Mouse (Mus musculus) layer of hippocampus, adult 18-20 months (tissue): ENCODE data around the gene Hyal2. TPM values are rescaled to one million over a fixed set of nuclear protein-coding genes. Genes with fewer than 3 reads are reported as not detected.

Experiments used
- DNase-seq, 2 experiments: peaks; one replicate each; pipeline ENCODE4 v3.0.0; 2022; ENCODE audit warnings: low spot score in 2 of 2
- total RNA-seq, 2 experiments: library from RNA; stranded (reverse); gene quantifications; 2 replicates each; pipeline ENCODE4 v1.2.3; 2021

The Hyal2 gene
- total RNA-seq, 2 experiments from 2014 or later, result 15.8 to 16.6 TPM

DNA sequence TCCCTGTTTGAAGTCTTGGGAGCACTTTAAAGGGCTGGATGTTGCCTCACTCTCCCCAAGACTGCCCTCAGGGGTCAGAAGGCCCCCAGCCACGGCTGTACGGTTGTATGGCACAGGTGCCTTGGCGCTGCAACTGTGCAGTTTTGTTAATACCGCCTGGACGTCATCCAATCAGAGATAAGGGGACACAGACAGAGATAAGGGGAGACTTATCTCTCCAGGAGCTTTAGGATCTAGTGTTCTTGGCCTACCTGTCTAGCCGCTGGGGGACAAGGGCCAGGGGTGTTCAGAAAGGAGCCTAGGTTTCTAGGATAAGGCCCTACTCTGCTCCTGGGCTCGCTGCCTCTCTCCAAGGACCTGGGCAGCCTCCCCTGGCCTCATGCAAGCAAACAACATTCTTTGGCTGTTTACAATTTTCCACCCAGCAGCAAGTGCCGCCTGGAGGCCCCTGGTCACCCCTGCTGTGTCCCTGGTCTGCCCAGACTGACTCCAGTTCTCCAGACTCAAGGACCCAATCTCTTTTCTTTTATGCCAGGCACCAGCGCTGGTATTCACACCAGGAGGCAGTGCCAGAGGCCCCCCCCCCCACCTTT, 40.0 kb downstream of the Hyal2 start:
- no peak for DNase-seq

DNA sequence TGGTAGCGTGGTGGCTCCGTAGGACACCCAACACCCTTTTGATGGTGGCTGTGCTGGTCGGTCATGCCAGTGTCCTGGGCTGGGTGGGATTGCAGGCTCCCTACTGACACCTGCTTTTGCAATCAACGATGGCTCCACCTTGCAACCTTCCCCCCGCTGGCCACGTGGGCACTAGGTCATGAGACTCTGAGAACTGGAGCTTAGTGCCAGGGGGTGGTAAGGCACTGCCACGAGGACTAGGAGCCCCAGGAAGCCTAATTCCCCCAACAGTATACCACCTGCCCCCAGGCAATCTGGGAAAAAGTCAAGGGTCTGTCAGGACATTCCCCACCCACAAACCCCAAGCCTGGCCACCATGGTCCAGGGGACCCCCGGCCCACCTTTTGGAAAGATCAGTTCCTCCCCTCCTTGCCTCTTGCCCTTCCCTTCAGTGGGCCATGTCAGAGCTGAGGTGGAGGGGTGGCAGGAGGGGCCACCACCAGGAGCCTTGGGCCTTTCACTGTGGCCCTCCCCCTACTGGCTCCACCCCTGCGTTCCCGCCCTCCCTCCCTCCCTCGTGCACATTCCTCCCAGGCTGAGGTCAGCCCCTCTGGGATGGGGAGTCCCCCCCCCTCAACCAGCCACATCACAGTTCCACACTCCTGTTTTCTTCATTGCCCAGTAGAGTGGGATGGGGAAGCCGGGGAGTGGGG, 41.1 kb downstream of the Hyal2 start, which contains the start of gene Sema3b:
Gene Sema3b (minus strand): TSS at position 489 of the 692 bp plus-strand sequence.
- DNase-seq, result no peak

DNA sequence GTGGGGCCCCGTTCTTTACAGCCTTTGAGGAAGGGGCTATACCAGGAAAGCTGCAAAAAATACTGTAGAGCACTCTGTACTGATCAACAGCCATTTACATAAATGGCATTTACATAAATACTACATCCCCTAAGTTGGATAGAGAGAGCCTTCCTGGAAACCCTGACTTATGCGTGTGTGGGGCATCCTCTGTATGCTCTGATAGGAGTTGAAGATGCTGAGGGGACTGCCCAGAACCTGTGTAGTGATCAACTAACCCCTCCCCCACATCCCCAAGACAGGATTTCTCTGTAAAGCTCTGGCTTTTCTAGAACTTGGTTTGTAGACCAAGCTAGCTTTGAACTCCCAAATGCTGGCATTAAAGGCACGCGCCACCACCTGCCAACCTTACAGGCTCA, 41.7 kb downstream of the Hyal2 start:
- no peak for DNase-seq

DNA sequence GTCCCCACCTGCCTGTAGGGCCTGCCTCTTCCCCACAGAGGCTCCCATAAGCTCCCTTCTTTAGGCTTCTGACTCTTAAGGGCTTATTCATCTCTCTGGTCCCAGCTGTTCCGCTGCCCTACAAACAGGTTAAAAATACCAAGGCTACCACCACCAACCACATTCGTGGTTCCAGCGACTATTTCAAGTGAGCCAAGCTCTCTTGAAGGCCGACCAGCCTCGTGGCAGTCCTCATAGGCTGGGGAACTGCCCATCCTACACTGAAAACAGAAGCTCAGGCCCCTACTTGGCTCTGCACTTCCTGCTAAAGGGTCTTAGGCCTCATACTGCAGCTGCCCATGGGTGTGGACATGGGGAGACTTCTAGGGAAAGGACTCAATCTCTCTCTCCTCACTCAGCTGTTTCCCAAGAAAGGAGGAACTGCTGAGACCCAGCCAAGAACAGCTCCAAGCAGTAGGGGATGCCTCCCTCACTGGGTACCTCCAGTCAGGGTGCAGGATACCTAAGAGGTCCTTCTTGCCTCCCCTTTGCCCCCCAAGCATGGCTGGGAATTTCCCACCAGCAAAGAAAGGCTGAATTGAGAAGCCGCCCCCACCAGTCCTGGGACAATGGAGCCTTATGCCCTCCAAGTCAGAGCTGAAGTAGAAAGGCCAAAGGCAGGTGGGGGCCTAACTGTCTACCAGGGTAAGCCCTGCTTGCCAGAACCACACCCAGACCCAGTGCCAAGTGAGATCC, 43.9 kb downstream of the Hyal2 start:
- no peak for DNase-seq

DNA sequence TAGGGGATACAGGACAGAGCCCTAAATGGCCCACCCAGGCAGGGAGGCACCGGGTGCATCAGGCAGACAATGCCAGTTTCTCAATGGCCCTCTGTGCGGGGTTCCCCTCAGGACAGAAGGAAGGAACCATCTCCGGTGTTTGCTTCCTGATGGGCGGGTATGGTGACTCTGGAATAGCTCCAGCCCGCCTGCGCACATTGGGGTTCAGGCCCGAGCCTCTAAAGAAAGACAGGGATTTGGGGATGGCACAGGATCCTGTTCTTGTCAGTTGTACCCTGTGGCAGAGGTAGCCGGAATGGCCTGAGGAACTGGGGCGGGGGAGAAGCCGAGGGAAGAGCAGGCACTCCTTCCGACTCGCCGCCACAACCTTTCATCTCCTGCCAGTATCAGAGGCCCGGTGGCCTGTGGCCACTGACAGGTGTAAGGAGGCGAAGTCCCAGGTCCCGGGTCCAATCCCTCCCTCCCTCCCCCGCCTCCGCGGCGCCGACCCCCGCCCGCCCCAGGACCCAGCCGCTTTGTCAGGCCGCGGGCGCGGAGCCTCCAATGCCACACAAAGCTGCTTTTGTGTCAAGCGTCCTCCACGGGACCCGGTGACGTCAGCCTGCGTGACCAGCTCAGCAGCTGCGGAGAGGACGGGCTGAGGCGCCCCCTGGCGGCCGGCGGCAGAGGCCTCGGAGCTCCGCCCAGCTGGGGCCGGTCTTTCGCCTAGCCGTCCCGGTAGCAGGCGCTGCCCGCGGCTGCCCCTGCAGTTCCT, 44.6 kb downstream of the Hyal2 start:
- DNase-seq, result peak; percentile 98

DNA sequence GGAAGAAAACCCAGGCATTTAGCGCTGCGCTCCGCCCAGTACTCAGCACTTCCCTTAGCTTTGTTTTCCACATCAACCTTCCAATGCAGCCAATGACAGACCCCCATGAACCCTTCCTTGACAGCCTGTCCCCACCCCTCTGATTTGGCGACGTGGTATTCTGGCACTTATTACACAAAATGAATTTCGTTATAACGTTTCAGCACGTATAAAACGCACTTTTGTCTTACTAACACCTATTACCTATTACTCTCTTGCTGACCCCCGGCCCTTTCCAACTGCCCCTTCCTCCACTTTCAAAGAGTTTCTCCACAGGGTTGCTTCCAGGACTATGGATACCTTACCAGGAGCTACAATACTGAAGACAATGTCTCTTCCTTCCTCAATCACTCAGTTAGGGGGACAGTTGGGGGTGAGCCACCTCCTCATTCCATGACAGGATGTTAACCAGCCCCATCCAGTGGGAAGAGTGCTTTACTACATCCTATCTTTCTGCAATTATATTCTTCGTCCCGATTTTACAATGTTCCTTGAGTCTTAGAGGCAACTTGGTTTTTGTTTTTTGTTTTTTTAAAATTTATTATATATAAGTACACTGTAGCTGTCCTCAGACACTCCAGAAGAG, 45.3 kb downstream of the Hyal2 start:
- DNase-seq, result no peak

DNA sequence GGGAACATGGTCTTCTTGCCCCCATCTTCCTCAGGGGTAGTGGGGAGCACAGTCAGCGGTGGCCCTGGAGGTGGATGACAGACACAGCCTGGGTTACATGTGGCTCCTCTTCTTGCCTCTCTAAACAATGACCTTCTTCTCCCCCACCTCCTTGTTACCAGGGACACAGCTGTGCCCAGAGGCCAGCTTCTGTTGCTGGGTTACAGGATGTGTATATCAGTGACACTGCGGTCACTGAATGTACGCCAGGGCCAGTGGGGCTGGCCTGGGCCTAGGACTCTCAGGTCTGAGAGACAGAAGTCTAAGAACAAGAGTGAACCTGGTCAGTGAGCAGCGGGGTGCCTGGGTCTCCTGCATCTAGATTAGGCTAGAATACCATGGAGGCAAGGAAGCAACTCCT, 47.3 kb downstream of the Hyal2 start:
- DNase-seq, result no peak

DNA sequence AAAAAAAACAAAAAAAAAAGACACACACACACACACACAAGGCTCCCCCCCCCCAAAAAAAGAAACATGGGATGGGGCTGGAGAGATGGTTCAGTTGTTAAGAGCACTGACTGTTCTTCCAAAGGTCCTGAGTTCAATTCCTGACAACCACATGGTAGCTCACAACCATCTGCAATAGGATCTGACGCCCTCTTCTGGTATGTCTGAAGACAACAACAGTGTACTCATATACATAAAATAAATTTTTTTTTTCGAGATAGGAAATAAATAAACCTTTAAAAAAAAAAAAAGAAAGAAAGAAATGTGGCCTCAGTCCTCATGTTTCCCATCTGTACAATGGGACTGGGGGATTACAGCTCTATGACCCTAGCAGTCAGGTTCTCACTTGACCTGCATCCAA, 49.7 kb downstream of the Hyal2 start:
- DNase-seq, result no peak

DNA sequence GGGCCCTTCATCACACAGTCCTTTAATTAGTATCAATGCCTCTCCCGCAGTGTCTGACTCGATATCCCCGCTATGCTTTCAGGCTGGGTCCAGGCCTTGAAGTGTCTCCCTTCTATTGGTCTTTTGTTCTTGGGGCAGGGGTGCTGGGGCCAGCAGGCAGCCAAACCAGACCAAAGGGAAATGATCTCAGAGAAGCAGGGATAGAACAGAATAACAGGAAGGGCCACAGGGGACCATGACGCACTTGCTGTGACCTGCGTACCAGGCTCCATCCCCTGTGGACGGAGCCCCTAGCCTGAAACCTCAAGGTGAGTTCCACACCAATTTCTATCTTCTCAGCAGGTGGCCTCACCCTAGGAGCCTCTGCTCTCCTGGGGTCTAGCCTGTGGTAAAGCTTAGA, 50.4 kb downstream of the Hyal2 start:
- DNase-seq, result no peak

DNA sequence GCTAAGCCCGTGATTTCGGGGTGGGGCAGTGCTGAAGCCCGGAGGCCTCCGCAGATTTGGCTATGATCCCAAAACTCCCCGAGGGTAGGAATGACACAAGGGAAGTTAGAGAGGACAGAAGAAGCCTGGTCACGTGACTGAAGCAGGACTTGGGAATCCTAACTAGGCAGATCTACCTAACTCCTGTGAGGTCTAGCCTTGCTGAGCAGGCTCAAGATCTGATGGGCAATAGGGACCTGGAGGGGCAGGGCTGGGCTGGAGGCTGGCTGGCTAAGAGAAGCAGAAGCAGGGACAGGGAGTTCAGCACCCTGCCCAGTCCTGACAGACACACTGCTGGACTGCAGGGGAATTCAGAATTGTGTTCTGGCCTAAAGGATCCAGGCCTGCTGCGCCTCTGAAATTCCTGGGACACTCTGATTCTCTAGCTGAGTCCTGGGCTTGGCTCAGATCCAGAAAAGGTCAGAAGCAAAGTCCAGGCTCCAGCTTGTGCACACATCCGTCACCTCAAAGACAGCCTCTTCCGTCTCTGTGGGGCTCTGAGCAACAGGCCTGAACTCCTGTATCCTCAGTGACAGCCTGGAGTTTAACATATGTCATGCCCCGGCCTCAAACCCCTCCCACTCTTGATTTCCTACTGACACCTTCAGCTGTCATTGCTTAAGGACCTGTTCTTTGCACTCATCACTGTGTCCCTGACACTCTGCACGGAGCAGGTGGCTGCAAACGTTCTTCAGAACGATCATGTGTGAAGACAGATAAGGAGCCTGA, 51.2 kb downstream of the Hyal2 start:
- DNase-seq, result no peak

DNA sequence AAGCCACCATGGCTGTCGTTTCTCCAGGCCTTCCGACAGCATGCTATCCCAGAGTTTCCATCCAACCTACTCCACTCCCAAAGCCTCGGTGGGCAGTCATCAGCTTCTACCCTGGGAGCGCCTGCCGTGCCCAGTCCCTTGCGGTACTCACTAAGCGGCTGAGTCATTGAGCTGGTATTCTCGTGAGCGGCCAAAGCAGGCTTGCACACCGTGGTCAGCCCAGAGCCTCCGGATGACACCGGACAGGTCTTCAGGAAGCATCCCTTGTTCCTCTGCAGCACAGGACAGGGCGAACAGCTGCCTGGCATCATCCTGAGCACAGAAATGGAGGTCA, 51.8 kb downstream of the Hyal2 start:
- no peak for DNase-seq

DNA sequence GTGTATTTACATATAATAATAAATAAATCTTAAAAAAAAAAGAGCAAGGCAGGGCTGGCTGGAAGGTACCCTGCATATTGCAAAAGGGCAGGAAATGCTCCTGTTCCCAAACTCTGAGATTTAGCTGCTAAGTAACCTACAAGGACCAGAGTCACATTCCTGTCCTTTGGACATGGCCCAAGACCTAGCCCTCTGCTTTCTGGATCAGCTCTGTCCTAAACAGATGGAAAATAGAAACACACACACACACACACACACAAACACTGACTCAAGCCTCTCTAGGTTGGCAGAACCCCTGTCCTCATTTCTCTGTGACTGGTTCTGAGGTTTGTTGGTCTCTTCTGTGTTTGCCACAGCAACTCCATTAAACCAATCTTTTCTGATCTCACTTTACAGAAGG, 53.2 kb downstream of the Hyal2 start:
- no peak for DNase-seq

Other genes starting within 250 kb of the Hyal2 start
- 10 to 100 TPM; 14.5 to 14.9 TPM for gene Hemk1, start 229.6 kb upstream of the Hyal2 start, total RNA-seq
- gene 6430571L13Rik, start 227.3 kb upstream of the Hyal2 start, total RNA-seq, result 1 to 10 TPM; 2.5 to 3.2 TPM
- 10 to 100 TPM; 15.1 to 17.7 TPM for gene Cacna2d2, start 168.3 kb upstream of the Hyal2 start, total RNA-seq
- gene Tmem115, start 34.0 kb upstream of the Hyal2 start, total RNA-seq, result 10 to 100 TPM; 41.7 to 42.3 TPM
- 10 to 100 TPM; 15.4 to 17.2 TPM for gene Cyb561d2, start 25.8 kb upstream of the Hyal2 start, total RNA-seq
- gene Nprl2, start 25.7 kb upstream of the Hyal2 start, total RNA-seq, result 10 to 100 TPM; 40.6 to 44.5 TPM
- gene Zmynd10, start 20.6 kb upstream of the Hyal2 start, total RNA-seq, result 1 to 10 TPM; 5.7 to 6.2 TPM
- gene Rassf1, start 16.4 kb upstream of the Hyal2 start, total RNA-seq, result 10 to 100 TPM; 16.3 to 18.1 TPM
- gene Tusc2, start 4.7 kb upstream of the Hyal2 start, total RNA-seq, result 10 to 100 TPM; 86.2 to 86.5 TPM
- gene Hyal1, start 9.0 kb downstream of the Hyal2 start, total RNA-seq, result 1 to 10 TPM; 5.1 to 7.3 TPM
- 10 to 100 TPM; 10.7 to 13.5 TPM for gene Naa80, start 10.9 kb downstream of the Hyal2 start, total RNA-seq
- gene Hyal3, start 12.9 kb downstream of the Hyal2 start, total RNA-seq, result 1 to 10 TPM; 1.1 to 1.4 TPM
- gene Ifrd2, start 19.7 kb downstream of the Hyal2 start, total RNA-seq, result 10 to 100 TPM; 12.5 to 13.2 TPM
- gene Sema3b, start 41.3 kb downstream of the Hyal2 start, total RNA-seq, result 1 to 10 TPM; 1.5 to 2.5 TPM
- 100 to 1,000 TPM; 228 to 231 TPM for gene Gnai2, start 67.4 kb downstream of the Hyal2 start, total RNA-seq
- gene Slc38a3, start 101.6 kb downstream of the Hyal2 start, total RNA-seq, result 10 to 100 TPM; 57.8 to 62.6 TPM
- not detected for gene Gnat1, start 111.8 kb downstream of the Hyal2 start, total RNA-seq
- 1 to 10 TPM; 2.8 to 5.9 TPM for gene Sema3f, start 142.5 kb downstream of the Hyal2 start, total RNA-seq
- gene Rbm5, start 203.1 kb downstream of the Hyal2 start, total RNA-seq, result 100 to 1,000 TPM; 126 to 142 TPM